Mouse (Mus musculus): ENCODE data around the gene Phospho1. TPM values are rescaled to one million over a fixed set of nuclear protein-coding genes. Genes with fewer than 3 reads are reported as not detected.

The Phospho1 gene
- polyA plus RNA-seq, 1 experiment from 2014 or later, result 14.9 TPM

- H3K27ac ChIP-seq (replicated peaks; ENCODE audit: low read depth, low read length), result no peak overlapping the region
- 72% methylated on average over 5 of the region's 5 CpGs for WGBS
- H3K27me3 ChIP-seq (replicated peaks; ENCODE audit: control insufficient read depth, insufficient read depth, low read length), result 0 out of 2 replicates have a peak, but pooled peaks cover 8% of the 10 kb centered on the region
- H3K9ac ChIP-seq (ENCODE audit: low read depth, low read length), result no peak overlapping the region
- no peak overlapping the region; the same call in 1 of the 2 replicates for H3K4me2 ChIP-seq (ENCODE audit: low read depth, low read length)
- ATAC-seq (ENCODE audit: low read depth), result no peak
- peak overlapping the region; percentile 19; the same call in 1 of the 2 replicates for H3K4me3 ChIP-seq (ENCODE audit: low read depth, low read length)
- H3K36me3 ChIP-seq (ENCODE audit: control insufficient read depth, insufficient read depth, low read length), result no peaks in the 10 kb centered on the region
- H3K4me1 ChIP-seq (ENCODE audit: control insufficient read depth, insufficient read depth, low read length), result peaks cover 12% of the 10 kb centered on the region
- DNase-seq (ENCODE audit: low spot score), result no peak
- H3K9me3 ChIP-seq (ENCODE audit: control insufficient read depth, low read length), result no peaks in the 10 kb centered on the region
Observed at GRCm38 (mm10) chr11:95840694-95841497, 16.6 kb downstream of the Phospho1 start.

DNA sequence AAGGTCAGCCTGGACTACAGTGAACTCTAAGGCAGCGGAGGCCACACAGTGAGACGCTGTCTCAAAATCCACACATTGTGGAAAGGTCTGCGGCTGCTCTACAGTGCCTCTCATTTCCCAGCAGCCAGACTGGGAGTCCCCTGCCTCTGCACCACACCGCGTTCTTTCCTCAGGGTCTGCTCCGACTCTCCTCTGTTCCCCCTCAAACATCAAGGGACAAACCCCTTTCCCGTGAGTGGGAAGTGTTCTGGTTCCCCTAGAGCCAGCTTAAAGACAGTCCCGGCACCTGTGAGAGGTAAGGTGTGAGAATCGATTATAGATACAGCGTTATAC lies 17.2 kb downstream of the Phospho1 start:
- WGBS, result 62% methylated on average over 10 of the region's 10 CpGs
- DNase-seq (ENCODE audit: low spot score), result no peak
- no peaks in the 10 kb centered on the region for H3K9me3 ChIP-seq (ENCODE audit: control insufficient read depth, low read length)
- H3K4me1 ChIP-seq (ENCODE audit: control insufficient read depth, insufficient read depth, low read length), result peaks cover 11% of the 10 kb centered on the region
- H3K4me2 ChIP-seq (ENCODE audit: low read depth, low read length), result peak overlapping the region; percentile 36; the same call in 1 of the 2 replicates
- 0 out of 2 replicates have a peak overlapping the region, but pooled peaks have one; percentile 4 for H3K27ac ChIP-seq (replicated peaks; ENCODE audit: low read depth, low read length)
- H3K27me3 ChIP-seq (replicated peaks; ENCODE audit: control insufficient read depth, insufficient read depth, low read length), result 0 out of 2 replicates have a peak, but pooled peaks cover 3% of the 10 kb centered on the region
- H3K36me3 ChIP-seq (ENCODE audit: control insufficient read depth, insufficient read depth, low read length), result no peaks in the 10 kb centered on the region
- ATAC-seq (ENCODE audit: low read depth), result no peak
- H3K4me3 ChIP-seq (ENCODE audit: low read depth, low read length), result peak overlapping the region; percentile 19
- H3K9ac ChIP-seq (ENCODE audit: low read depth, low read length), result no peak overlapping the region

GRCm38 (mm10) chr11:95842074-95842681 lies 17.9 kb downstream of the Phospho1 start, which contains the start of gene Abi3:
Abi3 (minus strand) TSS chr11:95842476.
- H3K4me1 ChIP-seq (ENCODE audit: control insufficient read depth, insufficient read depth, low read length), result peaks cover 4% of the 10 kb centered on the region
- H3K4me2 ChIP-seq (ENCODE audit: low read depth, low read length), result peak within 1 kb of the TSS; percentile 36
- H3K27me3 ChIP-seq (replicated peaks; ENCODE audit: control insufficient read depth, insufficient read depth, low read length), result no peaks in the 10 kb centered on the region
- peak within 1 kb of the TSS; percentile 19 for H3K4me3 ChIP-seq (ENCODE audit: low read depth, low read length)
- 14% methylated on average over 11 of the region's 11 CpGs for WGBS
- H3K9ac ChIP-seq (ENCODE audit: low read depth, low read length), result peak within 1 kb of the TSS; percentile 42; the same call in 1 of the 2 replicates
- peak; percentile 59 for DNase-seq (ENCODE audit: low spot score)
- ATAC-seq (ENCODE audit: low read depth), result peak; percentile 45
- H3K36me3 ChIP-seq (ENCODE audit: control insufficient read depth, insufficient read depth, low read length), result no peaks in the 10 kb centered on the region
- peak within 1 kb of the TSS; percentile 17; the same call in 1 of the 2 replicates for H3K27ac ChIP-seq (replicated peaks; ENCODE audit: low read depth, low read length)
- H3K9me3 ChIP-seq (ENCODE audit: control insufficient read depth, low read length), result no peaks in the 10 kb centered on the region

- no peaks in the 10 kb centered on the region for H3K4me1 ChIP-seq (ENCODE audit: control insufficient read depth, insufficient read depth, low read length)
- no peak for ATAC-seq (ENCODE audit: low read depth)
- H3K27ac ChIP-seq (replicated peaks; ENCODE audit: low read depth, low read length), result peak overlapping the region; percentile 17; the same call in 1 of the 2 replicates
- no peaks in the 10 kb centered on the region for H3K36me3 ChIP-seq (ENCODE audit: control insufficient read depth, insufficient read depth, low read length)
- DNase-seq (ENCODE audit: low spot score), result no peak
- no peak overlapping the region for H3K9ac ChIP-seq (ENCODE audit: low read depth, low read length)
- no peak overlapping the region for H3K4me3 ChIP-seq (ENCODE audit: low read depth, low read length)
- H3K27me3 ChIP-seq (replicated peaks; ENCODE audit: control insufficient read depth, insufficient read depth, low read length), result no peaks in the 10 kb centered on the region
- no peak overlapping the region; the same call in 1 of the 2 replicates for H3K4me2 ChIP-seq (ENCODE audit: low read depth, low read length)
- no peaks in the 10 kb centered on the region for H3K9me3 ChIP-seq (ENCODE audit: control insufficient read depth, low read length)
- 80% methylated on average over 5 of the region's 5 CpGs for WGBS
Observed at GRCm38 (mm10) chr11:95842953-95843352, 18.7 kb downstream of the Phospho1 start.

GRCm38 (mm10) chr11:95843421-95843950 lies 19.2 kb downstream of the Phospho1 start:
- ATAC-seq (ENCODE audit: low read depth), result no peak
- Histone ChIP-seq H3K4me3 (ENCODE audit: low read depth, low read length) (no peak overlapping the region), H3K9me3 (ENCODE audit: control insufficient read depth, low read length) (no peaks in the 10 kb centered on the region), H3K9ac (ENCODE audit: low read depth, low read length) (no peak overlapping the region), H3K4me1 (ENCODE audit: control insufficient read depth, insufficient read depth, low read length) (no peaks in the 10 kb centered on the region), H3K36me3 (ENCODE audit: control insufficient read depth, insufficient read depth, low read length) (no peaks in the 10 kb centered on the region), H3K27ac (replicated peaks; ENCODE audit: low read depth, low read length) (no peak overlapping the region), H3K27me3 (replicated peaks; ENCODE audit: control insufficient read depth, insufficient read depth, low read length) (no peaks in the 10 kb centered on the region), H3K4me2 (ENCODE audit: low read depth, low read length) (no peak overlapping the region)
- 72% methylated on average over 6 of the region's 6 CpGs for WGBS
- no peak for DNase-seq (ENCODE audit: low spot score)

- 76% methylated on average over 4 of the region's 4 CpGs for WGBS
Observed at GRCm38 (mm10) chr11:95844935-95845334, 20.6 kb downstream of the Phospho1 start.

DNA sequence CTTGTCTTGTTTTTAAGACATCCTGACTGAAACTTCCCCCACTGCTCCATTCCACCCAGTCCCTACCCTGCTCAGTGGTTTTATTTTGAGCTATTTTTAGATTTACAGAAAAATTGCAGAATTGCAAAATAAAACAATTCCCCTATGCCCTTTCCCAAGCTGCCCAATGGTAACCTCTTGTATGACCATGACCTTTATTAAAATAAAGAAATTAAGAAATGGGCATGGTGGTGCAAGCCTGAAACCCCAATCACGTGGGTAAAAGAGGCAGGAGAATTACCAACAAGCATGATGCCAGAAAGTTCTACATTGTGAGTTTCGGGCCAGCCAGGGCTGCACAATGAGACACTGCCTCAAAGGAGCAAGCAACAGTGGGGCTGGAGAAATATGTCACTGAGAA lies 26.6 kb downstream of the Phospho1 start:
- no peak overlapping the region for H3K27ac ChIP-seq (replicated peaks; ENCODE audit: low read depth, low read length)
- WGBS, result 76% methylated on average over 2 of the region's 2 CpGs

More at GRCm38 (mm10) chr11:95844935-95845334, 20.6 kb downstream of the Phospho1 start:
- Histone ChIP-seq H3K4me2 (ENCODE audit: low read depth, low read length) (no peak overlapping the region), H3K36me3 (ENCODE audit: control insufficient read depth, insufficient read depth, low read length) (no peaks in the 10 kb centered on the region), H3K27ac (replicated peaks; ENCODE audit: low read depth, low read length) (no peak overlapping the region), H3K4me1 (ENCODE audit: control insufficient read depth, insufficient read depth, low read length) (no peaks in the 10 kb centered on the region), H3K9me3 (ENCODE audit: control insufficient read depth, low read length) (no peaks in the 10 kb centered on the region), H3K9ac (ENCODE audit: low read depth, low read length) (no peak overlapping the region), H3K27me3 (replicated peaks; ENCODE audit: control insufficient read depth, insufficient read depth, low read length) (no peaks in the 10 kb centered on the region), H3K4me3 (ENCODE audit: low read depth, low read length) (no peak overlapping the region)
- no peak for DNase-seq (ENCODE audit: low spot score)
- no peak for ATAC-seq (ENCODE audit: low read depth)

DNA sequence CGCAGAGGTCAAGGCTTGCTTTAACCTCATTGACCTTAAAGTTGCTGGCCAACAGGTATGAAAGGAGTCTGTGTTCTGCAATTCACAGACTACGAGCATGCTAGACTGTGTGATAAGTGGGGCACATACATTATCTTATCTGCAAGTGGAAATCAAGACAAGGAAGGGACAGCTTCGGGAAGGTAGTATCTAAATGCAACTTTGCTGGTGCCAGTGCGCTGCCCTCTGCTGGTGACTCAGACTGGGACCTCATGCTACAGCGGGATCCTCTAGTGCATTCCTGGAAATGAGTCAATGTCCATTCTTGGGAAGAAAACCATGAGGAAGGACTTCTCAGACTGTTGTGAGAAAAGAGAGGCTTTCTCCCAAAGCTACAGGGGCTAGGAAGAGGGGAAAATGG lies 29.4 kb downstream of the Phospho1 start:
- Histone ChIP-seq H3K27me3 (replicated peaks; ENCODE audit: control insufficient read depth, insufficient read depth, low read length) (no peaks in the 10 kb centered on the region), H3K27ac (replicated peaks; ENCODE audit: low read depth, low read length) (no peak overlapping the region), H3K4me3 (ENCODE audit: low read depth, low read length) (no peak overlapping the region), H3K36me3 (ENCODE audit: control insufficient read depth, insufficient read depth, low read length) (no peaks in the 10 kb centered on the region), H3K9me3 (ENCODE audit: control insufficient read depth, low read length) (no peaks in the 10 kb centered on the region), H3K4me1 (ENCODE audit: control insufficient read depth, insufficient read depth, low read length) (no peaks in the 10 kb centered on the region), H3K9ac (ENCODE audit: low read depth, low read length) (no peak overlapping the region), H3K4me2 (ENCODE audit: low read depth, low read length) (no peak overlapping the region)
- WGBS, result 65% methylated on average over 5 of the region's 5 CpGs
- no peak for ATAC-seq (ENCODE audit: low read depth)
- DNase-seq (ENCODE audit: low spot score), result peak; percentile 23

More for the DNA sequence above, 26.6 kb downstream of the Phospho1 start:
- Histone ChIP-seq H3K4me1 (ENCODE audit: control insufficient read depth, insufficient read depth, low read length) (no peaks in the 10 kb centered on the region), H3K4me2 (ENCODE audit: low read depth, low read length) (no peak overlapping the region), H3K9me3 (ENCODE audit: control insufficient read depth, low read length) (no peaks in the 10 kb centered on the region), H3K9ac (ENCODE audit: low read depth, low read length) (no peak overlapping the region), H3K27me3 (replicated peaks; ENCODE audit: control insufficient read depth, insufficient read depth, low read length) (no peaks in the 10 kb centered on the region), H3K36me3 (ENCODE audit: control insufficient read depth, insufficient read depth, low read length) (no peaks in the 10 kb centered on the region), H3K4me3 (ENCODE audit: low read depth, low read length) (no peak overlapping the region)
- DNase-seq (ENCODE audit: low spot score) (no peak), ATAC-seq (ENCODE audit: low read depth) (no peak)
